Mouse (Mus musculus) intestine, embryonic 15.5 days (tissue): ENCODE data around the gene Naglu. TPM values are rescaled to one million over a fixed set of nuclear protein-coding genes. Genes with fewer than 3 reads are reported as not detected.

Experiments used
- ATAC-seq: fragments of 200-750 bp; cut with Nextera tagmentation; 2 replicates; pipeline ENCODE4 v1.8.0; 2017; ENCODE audit warnings: moderate TSS enrichment, moderate library complexity
- H3K27ac ChIP-seq: fragments of 300-500 bp; sonication (generic); 2 replicates; pipeline ENCODE4 v1.5.1; 2015; ENCODE audit warnings: mild to moderate bottlenecking, inconsistent platforms
- H3K27me3 ChIP-seq: fragments of 300-500 bp; sonication (generic); replicated peaks from 2 replicates; pipeline ENCODE4 v1.6.1; 2015; ENCODE audit warnings: inconsistent platforms
- H3K36me3 ChIP-seq: fragments of 300-500 bp; sonication (generic); 2 replicates; pipeline ENCODE4 v1.6.1; 2015; ENCODE audit warnings: inconsistent platforms
- H3K4me1 ChIP-seq: fragments of 300-500 bp; sonication (generic); replicated peaks from 2 replicates; pipeline ENCODE4 v1.6.1; 2015; ENCODE audit warnings: inconsistent platforms
- H3K4me2 ChIP-seq: fragments of 300-500 bp; sonication (generic); replicated peaks from 2 replicates; pipeline ENCODE4 v1.6.1; 2015; ENCODE audit warnings: mild to moderate bottlenecking, inconsistent platforms
- H3K4me3 ChIP-seq: fragments of 300-500 bp; sonication (generic); replicated peaks from 2 replicates; pipeline ENCODE4 v1.5.1; 2015; ENCODE audit warnings: inconsistent platforms
- H3K9ac ChIP-seq: fragments of 300-500 bp; sonication (generic); 2 replicates; pipeline ENCODE4 v1.6.1; 2015; ENCODE audit warnings: inconsistent platforms
- H3K9me3 ChIP-seq: fragments of 300-500 bp; sonication (generic); 2 replicates; pipeline ENCODE4 v1.6.1; 2016; ENCODE audit warnings: inconsistent platforms
- WGBS: fragments of 180-500 bp; shearing (Covaris S2); methylation state at CpG from one replicate; pipeline ENCODE4 v1.1.7; 2015; 5-methylcytosine and 5-hydroxymethylcytosine counted together
- polyA plus RNA-seq: library from polyadenylated mRNA; unstranded; fragments of >200 nt; fragmentation: Nextera tagmentation; extraction: Ambion mirVana; gene quantifications from 2 replicates; pipeline ENCODE4 v1.2.1, GENCODE M21; 2015

Naglu gene
- polyA plus RNA-seq, result 14.9 and 16.4 TPM in 2 replicates

- H3K4me2 ChIP-seq, result peak within 1 kb of the TSS; percentile 99
- WGBS, result 5% methylated on average over 35 of the region's 35 CpGs
- peak within 1 kb of the TSS; percentile 82 for H3K9ac ChIP-seq
- H3K9me3 ChIP-seq, result no peaks in the 10 kb centered on the region
- no peak within 1 kb of the TSS for H3K27ac ChIP-seq
- no peaks in the 10 kb centered on the region for H3K36me3 ChIP-seq
- no peaks in the 10 kb centered on the region; the same call in 1 of the 2 replicates for H3K27me3 ChIP-seq
- ATAC-seq, result peak; percentile 92
- H3K4me1 ChIP-seq, result peaks cover 19% of the 10 kb centered on the region; the same call in 1 of the 2 replicates
- peak within 1 kb of the TSS; percentile 77 for H3K4me3 ChIP-seq
These were observed at the start of gene Naglu for GRCm38 (mm10) chr11:101069391-101070188. Naglu (plus strand) TSS chr11:101070012.

GRCm38 (mm10) chr11:101023371-101023770 is 46.4 kb upstream of the Naglu start:
- Histone ChIP-seq H3K27ac (no peak overlapping the region), H3K9me3 (no peaks in the 10 kb centered on the region), H3K36me3 (peaks cover 4% of the 10 kb centered on the region; the same call in 1 of the 2 replicates), H3K4me3 (no peak overlapping the region), H3K9ac (no peak overlapping the region), H3K4me2 (no peak overlapping the region), H3K4me1 (no peaks in the 10 kb centered on the region), H3K27me3 (no peaks in the 10 kb centered on the region)
- ATAC-seq, result no peak
- WGBS, result 89% methylated on average over 12 of the region's 12 CpGs

- Histone ChIP-seq H3K4me2 (no peak overlapping the region), H3K27ac (no peak overlapping the region), H3K9ac (no peak overlapping the region), H3K4me3 (no peak overlapping the region), H3K27me3 (no peaks in the 10 kb centered on the region), H3K36me3 (0 out of 2 replicates have a peak, but pooled peaks cover 4% of the 10 kb centered on the region), H3K9me3 (no peaks in the 10 kb centered on the region), H3K4me1 (no peaks in the 10 kb centered on the region)
- no peak for ATAC-seq
- WGBS, result 79% methylated on average over 4 of the region's 4 CpGs
These were observed 45.8 kb upstream of the Naglu start for GRCm38 (mm10) chr11:101024001-101024400.

- H3K36me3 ChIP-seq, result 0 out of 2 replicates have a peak, but pooled peaks cover under 1% of the 10 kb centered on the region
- ATAC-seq, result no peak
These were observed 42.7 kb upstream of the Naglu start for GRCm38 (mm10) chr11:101027121-101027520.

GRCm38 (mm10) chr11:101029320-101029719 is 40.5 kb upstream of the Naglu start:
- no peak for ATAC-seq
- H3K4me3 ChIP-seq, result no peak overlapping the region
- WGBS, result 93% methylated on average over 8 of the region's 8 CpGs
- H3K4me2 ChIP-seq, result no peak overlapping the region
- H3K9me3 ChIP-seq, result no peaks in the 10 kb centered on the region
- no peak overlapping the region for H3K27ac ChIP-seq
- H3K27me3 ChIP-seq, result no peaks in the 10 kb centered on the region
- H3K9ac ChIP-seq, result no peak overlapping the region
- no peaks in the 10 kb centered on the region for H3K36me3 ChIP-seq
- peaks cover 3% of the 10 kb centered on the region; the same call in 1 of the 2 replicates for H3K4me1 ChIP-seq

More at GRCm38 (mm10) chr11:101027121-101027520, 42.7 kb upstream of the Naglu start:
- Histone ChIP-seq H3K4me1 (peaks cover 3% of the 10 kb centered on the region; the same call in 1 of the 2 replicates), H3K9me3 (no peaks in the 10 kb centered on the region), H3K27me3 (no peaks in the 10 kb centered on the region), H3K27ac (no peak overlapping the region), H3K9ac (no peak overlapping the region), H3K4me2 (no peak overlapping the region), H3K4me3 (no peak overlapping the region)
- WGBS, result 89% methylated on average over 11 of the region's 11 CpGs

- H3K27ac ChIP-seq, result 0 out of 2 replicates have a peak overlapping the region, but pooled peaks have one; percentile 27
- no peak overlapping the region for H3K4me2 ChIP-seq
- ATAC-seq, result no peak
- WGBS, result 79% methylated on average over 10 of the region's 10 CpGs
- H3K4me3 ChIP-seq, result no peak overlapping the region
- no peak overlapping the region for H3K9ac ChIP-seq
- H3K9me3 ChIP-seq, result no peaks in the 10 kb centered on the region
- peaks cover 3% of the 10 kb centered on the region; the same call in 1 of the 2 replicates for H3K4me1 ChIP-seq
- H3K36me3 ChIP-seq, result 0 out of 2 replicates have a peak, but pooled peaks cover 5% of the 10 kb centered on the region
- no peaks in the 10 kb centered on the region for H3K27me3 ChIP-seq
These were observed 39.5 kb upstream of the Naglu start for GRCm38 (mm10) chr11:101030136-101030807.

GRCm38 (mm10) chr11:101030808-101031156 is 39.0 kb upstream of the Naglu start:
- H3K9me3 ChIP-seq, result no peaks in the 10 kb centered on the region
- no peak overlapping the region for H3K27ac ChIP-seq
- H3K27me3 ChIP-seq, result no peaks in the 10 kb centered on the region
- H3K9ac ChIP-seq, result no peak overlapping the region
- 0 out of 2 replicates have a peak, but pooled peaks cover 5% of the 10 kb centered on the region for H3K36me3 ChIP-seq
- no peak overlapping the region for H3K4me2 ChIP-seq
- no peak overlapping the region for H3K4me3 ChIP-seq
- peak; percentile 61; the same call in 1 of the 2 replicates for ATAC-seq
- peaks cover 3% of the 10 kb centered on the region; the same call in 1 of the 2 replicates for H3K4me1 ChIP-seq
- WGBS, result 64% methylated on average over 4 of the region's 4 CpGs

GRCm38 (mm10) chr11:101031470-101031869 is 38.3 kb upstream of the Naglu start:
- H3K27ac ChIP-seq, result no peak overlapping the region
- ATAC-seq, result no peak
- no peaks in the 10 kb centered on the region for H3K27me3 ChIP-seq
- H3K36me3 ChIP-seq, result 0 out of 2 replicates have a peak, but pooled peaks cover 5% of the 10 kb centered on the region
- no peaks in the 10 kb centered on the region for H3K9me3 ChIP-seq
- H3K9ac ChIP-seq, result no peak overlapping the region
- H3K4me3 ChIP-seq, result no peak overlapping the region
- H3K4me1 ChIP-seq, result peaks cover 3% of the 10 kb centered on the region; the same call in 1 of the 2 replicates
- no peak overlapping the region for H3K4me2 ChIP-seq
- 100% methylated on average over 1 of the region's 1 CpGs for WGBS

- Histone ChIP-seq H3K9me3 (no peaks in the 10 kb centered on the region), H3K9ac (no peak overlapping the region), H3K36me3 (peaks cover 13% of the 10 kb centered on the region; the same call in 1 of the 2 replicates), H3K27me3 (no peaks in the 10 kb centered on the region), H3K4me3 (no peak overlapping the region), H3K27ac (no peak overlapping the region), H3K4me2 (no peak overlapping the region), H3K4me1 (peaks cover 3% of the 10 kb centered on the region; the same call in 1 of the 2 replicates)
- ATAC-seq, result no peak
- 94% methylated on average over 17 of the region's 17 CpGs for WGBS
These were observed 35.8 kb upstream of the Naglu start for GRCm38 (mm10) chr11:101033856-101034500.

- WGBS, result 92% methylated on average over 8 of the region's 8 CpGs
- H3K9ac ChIP-seq, result no peak overlapping the region
- no peaks in the 10 kb centered on the region for H3K27me3 ChIP-seq
- peaks cover 3% of the 10 kb centered on the region; the same call in 1 of the 2 replicates for H3K4me1 ChIP-seq
- H3K4me2 ChIP-seq, result no peak overlapping the region
- H3K9me3 ChIP-seq, result no peaks in the 10 kb centered on the region
- no peak overlapping the region for H3K4me3 ChIP-seq
- no peak for ATAC-seq
- no peak overlapping the region for H3K27ac ChIP-seq
- peaks cover 13% of the 10 kb centered on the region; the same call in 1 of the 2 replicates for H3K36me3 ChIP-seq
These were observed 35.0 kb upstream of the Naglu start for GRCm38 (mm10) chr11:101034614-101035327.

GRCm38 (mm10) chr11:101035328-101035695 is 34.5 kb upstream of the Naglu start:
- no peaks in the 10 kb centered on the region for H3K27me3 ChIP-seq
- WGBS, result 88% methylated on average over 4 of the region's 4 CpGs

More at GRCm38 (mm10) chr11:101035328-101035695, 34.5 kb upstream of the Naglu start:
- no peak for ATAC-seq
- no peak overlapping the region for H3K4me2 ChIP-seq
- H3K9ac ChIP-seq, result no peak overlapping the region
- H3K27ac ChIP-seq, result no peak overlapping the region
- no peaks in the 10 kb centered on the region; the same call in 1 of the 2 replicates for H3K4me1 ChIP-seq
- no peak overlapping the region for H3K4me3 ChIP-seq
- H3K36me3 ChIP-seq, result peaks cover 13% of the 10 kb centered on the region
- no peaks in the 10 kb centered on the region for H3K9me3 ChIP-seq
